Comparison of ENCODE assay signal across 34 mouse cellular contexts in the genomic region with DNA sequence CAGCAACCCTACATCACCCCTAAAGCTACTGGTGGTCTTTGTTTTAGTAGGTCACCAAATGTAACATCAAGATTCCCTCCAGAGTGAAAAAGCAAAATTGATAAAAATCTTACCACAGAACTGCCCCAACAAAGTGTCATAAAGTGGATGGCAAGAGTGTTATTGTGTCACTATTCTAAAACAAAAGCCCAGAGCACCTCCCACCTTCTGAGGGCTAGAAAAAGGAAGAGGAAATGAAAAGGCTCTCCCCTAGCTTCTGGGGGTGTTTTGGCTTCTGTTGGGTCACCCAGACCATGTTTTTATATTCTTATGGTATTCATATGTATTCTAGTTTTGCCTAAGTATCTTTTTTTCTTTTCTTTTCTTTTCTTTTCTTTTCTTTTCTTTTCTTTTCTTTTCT. TPM values are rescaled to one million over a fixed set of nuclear protein-coding genes. Genes with fewer than 3 reads are reported as not detected.
DNase-seq lines count a peak whose midpoint lies in the region; ATAC-seq and TF ChIP-seq lines count a peak whose summit lies in the region.
"Had no signal": no experiment of that assay in that cellular context is flagged by ENCODE, and none has a peak within 500 bp of the region (broad histone marks: within the 10 kb centered on the region; RNA-seq: fewer than 3 reads in every experiment).

No protein-coding gene starts in this region.

- ATAC-seq in megakaryocyte, adult 5-6 weeks (ENCODE audit: poor library complexity, severe bottlenecking), result peak; percentile 70
- ATAC-seq: forebrain, embryonic 13.5 days; forebrain, embryonic 16.5 days; hindbrain, embryonic 16.5 days; intestine, embryonic 15.5 days had no signal

- TF ChIP-seq CTCF in MEL (IDR thresholded peaks at IDR 0.05 in 2 of 3, conservative IDR thresholded peaks at IDR 0.05 in 1 of 3; ENCODE audit: control insufficient read depth in 1 of 3, insufficient read depth in 1 of 3, low read depth in 2 of 3, low read length in 3 of 3, poor library complexity in 1 of 3, severe bottlenecking in 1 of 3), result no peak

- TF ChIP-seq RAD21 in MEL (IDR thresholded peaks at IDR 0.05; ENCODE audit: low read depth, low read length), result no peak

- H3K79me2 ChIP-seq in MEL (ENCODE audit: control insufficient read depth, insufficient read depth, low read length, poor library complexity), result no peaks in the 10 kb centered on the region

- no peak for TF ChIP-seq POLR2A in MEL (IDR thresholded peaks at IDR 0.05; ENCODE audit: control insufficient read depth in 1 of 2, insufficient read depth in 1 of 2, low read depth in 1 of 2, low read length in 2 of 2, poor library complexity in 1 of 2)

- DNase-seq in MEL (ENCODE audit: low read depth, low spot score), result peak; percentile 58
- DNase-seq in splenic B cell, adult 2 months (ENCODE audit: low read depth, low spot score), result peak; percentile 15
- DNase-seq in heart, adult 8-10 months (ENCODE audit: low spot score), result no peak
- DNase-seq in embryo, embryonic 10.5 days (ENCODE audit: low spot score), result no peak
- no peak for DNase-seq in lung, adult 18-20 months
- DNase-seq: adrenal gland, adult 2 months; adrenal gland, postnatal 14 days; B cell, adult 2 months; cerebellum, adult 11 months; cerebellum, adult 2 months; cerebellum, adult 9-11 months; cerebellum, postnatal 25 days; gastrocnemius, postnatal 10 days; gastrocnemius, postnatal 36 days; heart, adult 18-20 months had no signal

- peaks cover 0 to 12% of the 10 kb centered on the region in 2 experiments; a peak in 2 of 4 replicates for H3K36me3 ChIP-seq in MEL (ENCODE audit: control insufficient read depth in 1 of 2, insufficient read depth in 2 of 2, low read length in 2 of 2)
- H3K36me3 ChIP-seq in splenic B cell, adult 2 months (ENCODE audit: control insufficient read depth, insufficient read depth, low read length, poor library complexity, severe bottlenecking), result no peaks in the 10 kb centered on the region
- H3K36me3 ChIP-seq: forebrain, embryonic 10.5 days; G1E; hindbrain, embryonic 13.5 days; intestine, embryonic 15.5 days had no signal

- peaks cover 7 to 8% of the 10 kb centered on the region in 2 experiments for H3K4me1 ChIP-seq in MEL (ENCODE audit: control insufficient read depth in 1 of 2, insufficient read depth in 2 of 2, low read length in 2 of 2)
- H3K4me1 ChIP-seq: forebrain, embryonic 10.5 days; forebrain, embryonic 13.5 days; hindbrain, embryonic 13.5 days; intestine, embryonic 15.5 days had no signal

- H3K27ac ChIP-seq in MEL (ENCODE audit: control insufficient read depth, low read depth, low read length), result no peak overlapping the region
- H3K27ac ChIP-seq: forebrain, embryonic 10.5 days; forebrain, embryonic 13.5 days; hindbrain, embryonic 13.5 days; intestine, embryonic 15.5 days had no signal

- H3K9ac ChIP-seq in MEL (ENCODE audit: control insufficient read depth, low read depth, low read length, poor library complexity, severe bottlenecking), result no peak overlapping the region
- H3K9ac ChIP-seq: forebrain, embryonic 13.5 days; hindbrain, embryonic 13.5 days; intestine, embryonic 15.5 days had no signal

- peak overlapping the region in 1 of 2 experiments; percentile 2; a peak in 1 of 4 replicates for H3K4me3 ChIP-seq in MEL (ENCODE audit: control insufficient read depth in 1 of 2, insufficient read depth in 1 of 2, low read depth in 2 of 2, low read length in 2 of 2)
- H3K4me3 ChIP-seq: forebrain, embryonic 10.5 days; forebrain, embryonic 13.5 days; hindbrain, embryonic 13.5 days; intestine, embryonic 15.5 days had no signal

- no peaks in the 10 kb centered on the region for H3K9me3 ChIP-seq in MEL (replicated peaks; ENCODE audit: insufficient read depth, low read length)
- H3K9me3 ChIP-seq: forebrain, embryonic 10.5 days; forebrain, embryonic 13.5 days; G1E; hindbrain, embryonic 13.5 days; intestine, embryonic 15.5 days had no signal

- H3K27me3 ChIP-seq in MEL (ENCODE audit: control insufficient read depth in 1 of 2, insufficient read depth in 2 of 2, low read length in 2 of 2), result no peaks in the 10 kb centered on the region
- H3K27me3 ChIP-seq in splenic B cell, adult 2 months (ENCODE audit: control insufficient read depth, insufficient read depth, low read length, poor library complexity, severe bottlenecking), result no peaks in the 10 kb centered on the region
- H3K27me3 ChIP-seq: CH12.LX; forebrain, embryonic 13.5 days; hindbrain, embryonic 13.5 days; intestine, embryonic 15.5 days had no signal

- no peak; a peak in 1 of 4 replicates for TF ChIP-seq EP300 in MEL (IDR thresholded peaks at IDR 0.05; ENCODE audit: low read depth in 1 of 2, low read length in 2 of 2)

TF ChIP-seq in MEL, 35 proteins besides CTCF, POLR2A, EP300 and RAD21:
- TF ChIP-seq JUND (IDR thresholded peaks at IDR 0.05; ENCODE audit: low read depth, low read length) (no peak), CHD1 (IDR thresholded peaks at IDR 0.05; ENCODE audit: low read depth, low read length) (no peak)
TF ChIP-seq in MEL: peak in this region for 0.

RNA-seq across cellular contexts. Expression of a gene that starts 24.6 kb away (rescaled TPM):
- 17.5 and 19.3 TPM in 2 replicates for total RNA-seq in MEL (2012; rRNA removed)
- 10 to 100 TPM in 1 of 2 experiments, not detected in 1; 15.4 TPM for polyA plus RNA-seq in MEL (2012; ENCODE audit: insufficient read depth in 1 of 2, insufficient read length in 2 of 2, low read depth in 1 of 2, low replicate concordance in 2 of 2, missing spikeins in 1 of 2)
- total RNA-seq in megakaryocyte, adult 5-6 weeks (2015), result 10.9 and 13.9 TPM in 2 replicates
- total RNA-seq in megakaryocyte, adult 5-6 weeks (2017), result 15.4 TPM in 2 replicates
- total RNA-seq in heart, adult 8-10 months (2022), result 10 to 100 TPM; 11.4 to 14.0 (median 13.2) TPM

RNA-seq across cellular contexts. Expression of a gene that starts 24.6 kb away (rescaled TPM):
- 16.8 and 18.0 TPM in 2 replicates for total RNA-seq in MEL (2012; rRNA removed)
- 10 to 100 TPM in 1 of 2 experiments, not detected in 1; 20.9 TPM for polyA plus RNA-seq in MEL (2012; ENCODE audit: insufficient read depth in 1 of 2, insufficient read length in 2 of 2, low read depth in 1 of 2, low replicate concordance in 2 of 2, missing spikeins in 1 of 2)
- total RNA-seq in megakaryocyte, adult 5-6 weeks (2015), result 12.4 and 16.6 TPM in 2 replicates
- 19.4 and 19.8 TPM in 2 replicates for total RNA-seq in megakaryocyte, adult 5-6 weeks (2017)
- total RNA-seq in heart, adult 8-10 months (2022), result 1 to 10 TPM; 3.8 to 8.3 (median 7.3) TPM

RNA-seq across cellular contexts. Expression of a gene that starts 42.8 kb away (rescaled TPM):
- total RNA-seq in MEL (2012; rRNA removed), result not detected in 2 replicates
- polyA plus RNA-seq in MEL (2012; ENCODE audit: insufficient read depth in 1 of 2, insufficient read length in 2 of 2, low read depth in 1 of 2, low replicate concordance in 2 of 2, missing spikeins in 1 of 2), result not detected
- 57.1 and 61.1 TPM in 2 replicates for total RNA-seq in megakaryocyte, adult 5-6 weeks (2015)
- 45.7 and 49.7 TPM in 2 replicates for total RNA-seq in megakaryocyte, adult 5-6 weeks (2017)
- not detected for total RNA-seq in heart, adult 8-10 months (2022)
- total RNA-seq: adrenal gland, adult 2 months; adrenal gland, postnatal 14 days; adrenal gland, postnatal 4 days; CH12.LX; G1E; gastrocnemius, adult 18-20 months; gastrocnemius, postnatal 36 days; heart, adult 18-20 months; heart, postnatal 25 days had no signal
- polyA plus RNA-seq: adrenal gland, adult 2 months; cerebellum, adult 2 months; cortical plate, adult 2 months; embryonic facial prominence, embryonic 11.5 days; embryonic facial prominence, embryonic 14.5 days; forebrain, embryonic 13.5 days; forebrain, embryonic 16.5 days; G1E; heart, embryonic 14.5 days; heart, postnatal 0 days; hindbrain, embryonic 13.5 days; hindbrain, embryonic 16.5 days had no signal

RNA-seq across cellular contexts. Expression of a gene that starts 48.9 kb away (rescaled TPM):
- total RNA-seq in MEL (2012; rRNA removed), result not detected in 2 replicates
- polyA plus RNA-seq in MEL (2012; ENCODE audit: insufficient read depth in 1 of 2, insufficient read length in 2 of 2, low read depth in 1 of 2, low replicate concordance in 2 of 2, missing spikeins in 1 of 2), result not detected
- not detected in 2 replicates for total RNA-seq in megakaryocyte, adult 5-6 weeks (2015)
- total RNA-seq in megakaryocyte, adult 5-6 weeks (2017), result not detected in 2 replicates
- total RNA-seq in heart, adult 8-10 months (2022), result 10 to 100 TPM; 21.6 to 33.8 (median 27.9) TPM
- total RNA-seq: adrenal gland, adult 2 months; adrenal gland, postnatal 14 days; CH12.LX; G1E; hematopoietic stem cell, adult 5-6 weeks had no signal
- polyA plus RNA-seq: adrenal gland, adult 2 months; embryonic facial prominence, embryonic 11.5 days; embryonic facial prominence, embryonic 14.5 days; forebrain, embryonic 13.5 days; forebrain, embryonic 16.5 days; G1E; heart, embryonic 11.5 days; hindbrain, embryonic 16.5 days; intestine, embryonic 15.5 days had no signal

RNA-seq across cellular contexts. Expression of a gene that starts 54.9 kb away (rescaled TPM):
- total RNA-seq in MEL (2012; rRNA removed), result 17.6 TPM in 2 replicates
- 10 to 100 TPM; 14.9 to 61.5 TPM for polyA plus RNA-seq in MEL (2012; ENCODE audit: insufficient read depth in 1 of 2, insufficient read length in 2 of 2, low read depth in 1 of 2, low replicate concordance in 2 of 2, missing spikeins in 1 of 2)
- 11.8 and 13.1 TPM in 2 replicates for total RNA-seq in megakaryocyte, adult 5-6 weeks (2015)
- 42.2 and 44.2 TPM in 2 replicates for total RNA-seq in megakaryocyte, adult 5-6 weeks (2017)
- total RNA-seq in heart, adult 8-10 months (2022), result 10 to 100 TPM; 11.3 to 15.3 (median 12.1) TPM

Comparison
In these comparisons a context has a peak if more than half of its experiments do, and no peak if none do; other contexts are left out.
1. DNase-seq: peak in MEL (single experiment) and splenic B cell, adult 2 months (single experiment); none in heart, adult 8-10 months (single experiment), embryo, embryonic 10.5 days (single experiment) and lung, adult 18-20 months (0 of 2).
2. RNA of a gene that starts 42.8 kb away (total RNA-seq): 45.7 to 61.1 TPM in megakaryocyte, adult 5-6 weeks; not detected in MEL and not detected in heart, adult 8-10 months; every median in the first group is over 10 times any median in the second.